Mouse (Mus musculus): ENCODE data around the gene Nmur2. TPM values are rescaled to one million over a fixed set of nuclear protein-coding genes. Genes with fewer than 3 reads are reported as not detected.

Gene Nmur2
- polyA plus RNA-seq, 1 experiment from 2014 or later = not detected

DNA sequence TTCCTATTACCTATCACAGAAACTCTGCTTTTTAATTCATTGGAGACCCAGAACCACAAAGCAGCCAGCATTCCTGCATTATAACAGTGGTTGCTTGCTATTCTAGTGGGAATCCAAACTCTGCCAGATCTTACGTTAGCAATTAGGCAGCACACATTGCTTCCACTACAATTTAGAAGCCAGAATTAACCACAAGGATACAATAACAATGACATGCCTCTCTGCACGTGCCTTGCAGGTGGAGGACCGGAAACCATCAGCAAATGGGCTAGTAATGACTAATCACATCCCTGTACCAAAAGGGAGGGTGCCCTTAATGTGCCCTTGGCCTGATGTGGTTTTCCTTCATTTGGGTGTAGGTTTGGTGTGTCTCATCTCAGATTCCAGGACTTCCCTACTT is 32.5 kb downstream of the Nmur2 start:
- Histone ChIP-seq H3K36me3 (no peaks in the 10 kb centered on the region), H3K27me3 (no peaks in the 10 kb centered on the region), H3K4me2 (replicated peaks) (no peak overlapping the region), H3K9ac (no peak overlapping the region), H3K9me3 (replicated peaks) (no peaks in the 10 kb centered on the region), H3K4me3 (no peak overlapping the region), H3K27ac (no peak overlapping the region), H3K4me1 (no peaks in the 10 kb centered on the region)
- no peak for ATAC-seq (ENCODE audit: low FRiP score)
- WGBS = 67% methylated on average over 3 of the region's 3 CpGs

GRCm38 (mm10) chr11:55992799-55993198 is 48.0 kb downstream of the Nmur2 start:
- WGBS = 56% methylated on average over 1 of the region's 1 CpGs
- Histone ChIP-seq H3K4me2 (replicated peaks) (no peak overlapping the region), H3K9ac (no peak overlapping the region), H3K27me3 (no peaks in the 10 kb centered on the region), H3K9me3 (replicated peaks) (no peaks in the 10 kb centered on the region), H3K4me1 (no peaks in the 10 kb centered on the region), H3K4me3 (no peak overlapping the region), H3K36me3 (no peaks in the 10 kb centered on the region), H3K27ac (no peak overlapping the region)
- ATAC-seq (ENCODE audit: low FRiP score) = no peak

- Histone ChIP-seq H3K27ac (no peak overlapping the region), H3K4me3 (no peak overlapping the region), H3K27me3 (no peaks in the 10 kb centered on the region), H3K4me1 (no peaks in the 10 kb centered on the region), H3K4me2 (replicated peaks) (no peak overlapping the region), H3K9me3 (replicated peaks) (no peaks in the 10 kb centered on the region), H3K9ac (no peak overlapping the region), H3K36me3 (no peaks in the 10 kb centered on the region)
- WGBS = 72% methylated on average over 3 of the region's 3 CpGs
- ATAC-seq (ENCODE audit: low FRiP score) = no peak
Measured at GRCm38 (mm10) chr11:55992148-55992547, 48.7 kb downstream of the Nmur2 start.

DNA sequence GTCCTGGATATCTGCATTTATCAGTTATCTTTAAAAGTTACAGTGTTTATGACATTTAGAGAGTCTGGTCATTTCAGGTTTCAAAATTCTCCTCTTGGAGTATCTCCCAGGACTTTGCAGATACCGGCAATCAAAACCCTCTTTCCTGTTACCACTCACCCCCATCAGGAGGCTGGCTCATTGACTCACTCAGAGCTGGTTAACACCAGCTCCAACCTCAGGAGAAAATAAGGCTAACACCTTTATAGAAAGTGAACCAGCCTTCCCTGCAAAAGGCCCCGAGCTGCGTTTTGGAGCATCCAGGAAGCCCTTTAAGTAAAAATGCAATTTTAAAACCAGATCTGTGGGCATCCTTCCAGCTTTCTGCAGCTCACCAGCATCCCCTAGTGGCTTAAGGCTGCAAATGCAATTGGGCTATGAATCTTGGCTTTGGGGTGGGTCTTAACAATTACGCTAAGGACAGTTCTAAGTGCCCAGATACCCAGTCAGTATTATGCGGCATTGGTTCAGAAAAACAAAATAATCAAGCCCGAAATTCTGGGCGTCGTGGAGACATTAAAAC is 49.2 kb downstream of the Nmur2 start:
- Histone ChIP-seq H3K9ac (no peak overlapping the region), H3K27ac (no peak overlapping the region), H3K27me3 (no peaks in the 10 kb centered on the region), H3K36me3 (no peaks in the 10 kb centered on the region), H3K9me3 (replicated peaks) (no peaks in the 10 kb centered on the region), H3K4me1 (no peaks in the 10 kb centered on the region), H3K4me2 (replicated peaks) (no peak overlapping the region), H3K4me3 (no peak overlapping the region)
- WGBS = 16% methylated on average over 8 of the region's 8 CpGs
- ATAC-seq (ENCODE audit: low FRiP score) = peak; percentile 22; the same call in 1 of the 2 replicates

DNA sequence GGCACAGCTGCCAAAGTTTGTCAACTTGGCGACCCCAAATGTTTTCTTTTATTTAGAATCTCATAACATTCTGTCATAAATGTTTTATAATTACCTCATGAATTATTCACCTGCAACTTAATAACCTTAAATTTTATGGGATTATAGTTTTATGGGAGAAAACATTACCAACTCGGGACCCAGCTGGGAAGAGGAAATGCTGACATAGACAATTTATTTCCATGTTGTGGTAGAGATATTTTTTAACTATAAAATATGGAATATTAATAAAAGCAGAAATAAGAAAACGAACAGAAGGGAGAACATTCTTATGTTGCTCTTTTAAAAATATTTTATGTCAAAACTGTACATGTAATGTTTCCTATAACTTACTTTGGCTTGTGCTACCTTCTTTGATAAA is 56.2 kb downstream of the Nmur2 start:
- no peaks in the 10 kb centered on the region for H3K36me3 ChIP-seq

DNA sequence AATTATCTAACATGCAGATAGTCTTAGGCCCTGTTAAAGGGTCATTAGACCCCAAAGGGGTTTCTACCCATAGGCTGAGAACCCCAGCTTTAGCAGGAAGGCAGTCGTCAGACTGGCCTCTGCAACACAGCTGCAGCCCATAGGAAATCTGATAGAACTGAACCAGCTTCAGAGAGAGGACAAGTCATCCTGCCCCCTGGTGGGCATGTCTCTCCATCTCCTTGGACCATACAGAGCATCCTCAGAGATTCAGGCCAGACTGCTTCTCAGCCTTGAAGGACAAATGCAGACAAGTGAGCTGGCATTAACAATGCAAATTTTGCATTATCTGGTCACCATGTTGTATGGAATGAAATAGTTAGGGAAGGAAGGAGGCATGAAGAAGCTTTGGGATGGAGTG is 59.2 kb downstream of the Nmur2 start:
- no peak overlapping the region for H3K4me2 ChIP-seq (replicated peaks)
- no peak for ATAC-seq (ENCODE audit: low FRiP score)
- H3K36me3 ChIP-seq = no peaks in the 10 kb centered on the region
- WGBS = 57% methylated on average over 1 of the region's 1 CpGs
- no peak overlapping the region for H3K4me3 ChIP-seq
- H3K27ac ChIP-seq = no peak overlapping the region
- no peak overlapping the region for H3K9ac ChIP-seq
- H3K4me1 ChIP-seq = no peaks in the 10 kb centered on the region
- H3K9me3 ChIP-seq (replicated peaks) = no peaks in the 10 kb centered on the region
- no peaks in the 10 kb centered on the region for H3K27me3 ChIP-seq

More for the DNA sequence above, 56.2 kb downstream of the Nmur2 start:
- Histone ChIP-seq H3K27me3 (no peaks in the 10 kb centered on the region), H3K27ac (no peak overlapping the region), H3K9me3 (replicated peaks) (no peaks in the 10 kb centered on the region), H3K9ac (no peak overlapping the region), H3K4me2 (replicated peaks) (no peak overlapping the region), H3K4me3 (no peak overlapping the region), H3K4me1 (no peaks in the 10 kb centered on the region)
- no peak for ATAC-seq (ENCODE audit: low FRiP score)
- 75% methylated on average over 3 of the region's 3 CpGs for WGBS

DNA sequence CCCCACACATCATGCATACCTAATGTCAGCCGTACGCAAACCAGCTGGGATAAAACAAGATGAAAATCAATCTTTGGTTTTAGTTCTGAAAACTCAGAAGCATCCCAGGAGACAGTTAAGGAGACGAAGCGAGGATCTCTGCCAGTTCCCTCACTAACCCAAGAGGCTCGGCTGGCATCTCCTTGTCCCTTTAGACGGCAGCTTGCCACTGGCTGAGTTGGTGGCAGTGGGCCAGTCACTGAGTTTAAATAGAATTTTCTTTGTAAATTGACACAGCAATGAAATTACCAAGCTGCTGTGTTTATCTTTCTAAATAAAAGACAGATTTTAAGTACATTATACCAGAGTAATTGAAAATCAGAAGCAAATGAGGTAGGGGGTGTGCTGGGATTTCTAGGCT is 62.7 kb downstream of the Nmur2 start:
- Histone ChIP-seq H3K4me1 (peaks cover 5% of the 10 kb centered on the region), H3K9ac (no peak overlapping the region), H3K36me3 (no peaks in the 10 kb centered on the region), H3K27ac (no peak overlapping the region), H3K4me3 (no peak overlapping the region), H3K4me2 (replicated peaks) (no peak overlapping the region), H3K27me3 (no peaks in the 10 kb centered on the region), H3K9me3 (replicated peaks) (no peaks in the 10 kb centered on the region)
- no peak for ATAC-seq (ENCODE audit: low FRiP score)
- WGBS = 82% methylated on average over 6 of the region's 6 CpGs

Measured in hindbrain, embryonic 12.5 days (tissue).